Mouse (Mus musculus): ENCODE results near the gene Mdh1. TPM values are rescaled to one million over a fixed set of nuclear protein-coding genes. Genes with fewer than 3 reads are reported as not detected.

Mdh1 gene
- 129 to 156 TPM (median 147 TPM) in 4 replicates for total RNA-seq (2023; ENCODE audit: inconsistent age)

GRCm38 (mm10) chr11:21571700-21572381 is at the start of gene Mdh1, which contains the start of gene Wdpcp:
Gene Mdh1 (minus strand): TSS chr11:21572367.
Gene Wdpcp (plus strand): TSS chr11:21572235.

Other genes with a start within 250 kb of the Mdh1 start
- 37.4 to 40.7 TPM (median 39.9 TPM) in 4 replicates for gene Ugp2, start 201.2 kb downstream of the Mdh1 start, total RNA-seq (2023; ENCODE audit: inconsistent age)
- gene Wdpcp, start 132 bp downstream of the Mdh1 start, total RNA-seq (2023; ENCODE audit: inconsistent age): 2.3 to 3.5 TPM (median 2.9 TPM) in 4 replicates

All from B cell, adult (primary cell).